ENCODE assay signal across 9 mouse cellular contexts in the genomic region with DNA sequence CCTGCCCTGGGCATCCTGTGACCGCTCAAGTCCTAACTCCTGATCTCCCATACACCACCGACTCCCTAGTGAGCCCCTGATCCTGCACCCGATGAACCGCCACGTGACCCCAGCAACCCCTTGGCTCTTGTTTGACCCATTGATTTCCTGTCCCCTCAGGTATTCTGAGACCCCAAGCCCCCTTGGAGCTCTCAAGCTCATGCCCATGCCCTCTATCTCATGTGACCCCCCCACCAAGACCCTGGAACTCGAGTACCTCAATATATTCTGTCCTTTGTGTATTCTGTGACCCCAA. TPM values are rescaled to one million over a fixed set of nuclear protein-coding genes. Genes with fewer than 3 reads are reported as not detected.
DNase-seq lines count a peak whose midpoint lies in the region; ATAC-seq and TF ChIP-seq lines count a peak whose summit lies in the region.
"Had no signal": no experiment of that assay in that cellular context is flagged by ENCODE, and none has a peak within 500 bp of the region (broad histone marks: within the 10 kb centered on the region; RNA-seq: fewer than 3 reads in every experiment).

No protein-coding gene starts in this region.

- H3K27me3 ChIP-seq in kidney, postnatal 0 days (ENCODE audit: insufficient read depth, low read length), result no peaks in the 10 kb centered on the region
- H3K27me3 ChIP-seq in hindbrain, embryonic 11.5 days (ENCODE audit: control insufficient read depth, insufficient read depth, low read length), result no peaks in the 10 kb centered on the region
- no peaks in the 10 kb centered on the region for H3K27me3 ChIP-seq in midbrain, embryonic 13.5 days

- 0 out of 2 replicates have a peak, but pooled peaks cover 2% of the 10 kb centered on the region for H3K36me3 ChIP-seq in kidney, postnatal 0 days (ENCODE audit: insufficient read depth, low read length)
- H3K36me3 ChIP-seq in hindbrain, embryonic 11.5 days (ENCODE audit: control insufficient read depth, insufficient read depth, low read length), result no peaks in the 10 kb centered on the region
- peaks cover 11% of the 10 kb centered on the region for H3K36me3 ChIP-seq in midbrain, embryonic 13.5 days

- no peak for ATAC-seq in kidney, postnatal 0 days (replicated peaks; ENCODE audit: low FRiP score, low read depth)
- no peak for ATAC-seq in hindbrain, embryonic 11.5 days (ENCODE audit: low FRiP score)
- ATAC-seq in midbrain, embryonic 13.5 days, result no peak

- DNase-seq in kidney, postnatal 0 days (ENCODE audit: low spot score), result no peak
- no peak for DNase-seq in kidney, adult 9 months
- peak; percentile 43 for DNase-seq in hindbrain, embryonic 11.5 days (ENCODE audit: low spot score)
- no peak for DNase-seq in left cerebral cortex, adult 8-10 months (ENCODE audit: low spot score in 2 of 2)
- no peak for DNase-seq in thymus, postnatal 0 days (ENCODE audit: low spot score)
- DNase-seq in gastrocnemius, postnatal 36 days, result no peak

- TF ChIP-seq POLR2A in bone marrow macrophage, adult 2 months (IDR thresholded peaks at IDR 0.05; ENCODE audit: borderline replicate concordance, low read depth, low read length), result no peak

- peaks cover 14% of the 10 kb centered on the region; the same call in 1 of the 2 replicates for H3K4me1 ChIP-seq in kidney, postnatal 0 days (replicated peaks; ENCODE audit: insufficient read depth, low read length)
- H3K4me1 ChIP-seq in bone marrow macrophage, adult 2 months (ENCODE audit: control insufficient read depth, insufficient read depth, low read length), result peaks cover 24% of the 10 kb centered on the region
- peaks cover 25% of the 10 kb centered on the region for H3K4me1 ChIP-seq in hindbrain, embryonic 11.5 days (replicated peaks; ENCODE audit: control insufficient read depth, insufficient read depth, low read length)
- H3K4me1 ChIP-seq in midbrain, embryonic 13.5 days (replicated peaks), result peaks cover 79% of the 10 kb centered on the region

- intact Hi-C loops in gastrocnemius, postnatal 36 days (cut with DNase I), result no loop called here

- H3K9ac ChIP-seq in kidney, postnatal 0 days (ENCODE audit: low read depth, low read length), result peak overlapping the region; percentile 92
- peak overlapping the region; percentile 87 for H3K9ac ChIP-seq in hindbrain, embryonic 11.5 days (ENCODE audit: low read depth, low read length)
- peak overlapping the region; percentile 92 for H3K9ac ChIP-seq in midbrain, embryonic 13.5 days (replicated peaks)

- no peaks in the 10 kb centered on the region for H3K9me3 ChIP-seq in kidney, postnatal 0 days (replicated peaks; ENCODE audit: low read length)
- H3K9me3 ChIP-seq in hindbrain, embryonic 11.5 days (ENCODE audit: control insufficient read depth, low read length), result no peaks in the 10 kb centered on the region
- no peaks in the 10 kb centered on the region for H3K9me3 ChIP-seq in midbrain, embryonic 13.5 days

- H3K4me3 ChIP-seq in kidney, postnatal 0 days (replicated peaks; ENCODE audit: low read depth, low read length), result peak overlapping the region; percentile 83
- H3K4me3 ChIP-seq in bone marrow macrophage, adult 2 months (ENCODE audit: insufficient read depth, low read length), result peak overlapping the region; percentile 84
- H3K4me3 ChIP-seq in hindbrain, embryonic 11.5 days (ENCODE audit: low read depth, low read length), result peak overlapping the region; percentile 82
- peak overlapping the region; percentile 77 for H3K4me3 ChIP-seq in midbrain, embryonic 13.5 days (replicated peaks)

- H3K4me2 ChIP-seq in kidney, postnatal 0 days (ENCODE audit: low read length), result peak overlapping the region; percentile 93
- peak overlapping the region; percentile 91 for H3K4me2 ChIP-seq in hindbrain, embryonic 11.5 days (replicated peaks; ENCODE audit: low read depth, low read length)
- peak overlapping the region; percentile 81 for H3K4me2 ChIP-seq in midbrain, embryonic 13.5 days (replicated peaks)

- 14% methylated on average over 6 of the region's 6 CpGs for WGBS in kidney, postnatal 0 days
- WGBS in hindbrain, embryonic 11.5 days, result 27% methylated on average over 6 of the region's 6 CpGs
- 32% methylated on average over 6 of the region's 6 CpGs for WGBS in midbrain, embryonic 13.5 days

- peak overlapping the region; percentile 98 for H3K27ac ChIP-seq in kidney, postnatal 0 days
- H3K27ac ChIP-seq in bone marrow macrophage, adult 2 months (ENCODE audit: insufficient read depth, low read depth, low read length), result peak overlapping the region; percentile 76
- H3K27ac ChIP-seq in hindbrain, embryonic 11.5 days (ENCODE audit: low read depth, low read length), result peak overlapping the region; percentile 98
- peak overlapping the region; percentile 71; the same call in 1 of the 2 replicates for H3K27ac ChIP-seq in midbrain, embryonic 13.5 days

- TF ChIP-seq CTCF in kidney, postnatal 0 days (IDR thresholded peaks at IDR 0.05; ENCODE audit: low read depth), result no peak
- no peak for TF ChIP-seq CTCF in bone marrow macrophage, adult 2 months (IDR thresholded peaks at IDR 0.05; ENCODE audit: low read depth, low read length)

RNA-seq across cellular contexts. Expression of a gene that starts 1.1 kb away (rescaled TPM):
- 166 and 188 TPM in 2 replicates for polyA plus RNA-seq in kidney, postnatal 0 days (2015; fragmentation: Nextera tagmentation; extraction: Ambion mirVana)
- polyA plus RNA-seq in bone marrow macrophage, adult 2 months (2012; ENCODE audit: insufficient read depth, insufficient read length, missing spikeins), result 106 and 123 TPM in 2 replicates
- 126 and 129 TPM in 2 replicates for polyA plus RNA-seq in hindbrain, embryonic 11.5 days (2014; fragmentation: Nextera tagmentation; extraction: Ambion mirVana)
- polyA plus RNA-seq in midbrain, embryonic 13.5 days (2015; fragmentation: Nextera tagmentation; extraction: Ambion mirVana), result 123 and 129 TPM in 2 replicates
- 100 to 1,000 TPM; 211 to 248 (median 234) TPM for total RNA-seq in left cerebral cortex, adult 8-10 months (2022)
- 135 and 142 TPM in 2 replicates for polyA plus RNA-seq in thymus, postnatal 0 days (2015; fragmentation: Nextera tagmentation; extraction: Ambion mirVana)
- 10 to 100 TPM; 12.5 to 15.9 TPM for total RNA-seq in gastrocnemius, postnatal 36 days (2021)

RNA-seq across cellular contexts. Expression of a gene that starts 8.4 kb away (rescaled TPM):
- polyA plus RNA-seq in kidney, postnatal 0 days (2015; fragmentation: Nextera tagmentation; extraction: Ambion mirVana), result 1.9 and 2.8 TPM in 2 replicates
- polyA plus RNA-seq in bone marrow macrophage, adult 2 months (2012; ENCODE audit: insufficient read depth, insufficient read length, missing spikeins), result 185 and 197 TPM in 2 replicates
- 0.85 and 0.97 TPM in 2 replicates for polyA plus RNA-seq in hindbrain, embryonic 11.5 days (2014; fragmentation: Nextera tagmentation; extraction: Ambion mirVana)
- 1.1 and 1.2 TPM in 2 replicates for polyA plus RNA-seq in midbrain, embryonic 13.5 days (2015; fragmentation: Nextera tagmentation; extraction: Ambion mirVana)
- total RNA-seq in left cerebral cortex, adult 8-10 months (2022), result 1 to 10 TPM in 1 of 4 experiments, under 1 TPM in 3; 0.55 to 1.3 (median 0.87) TPM
- 4.7 and 5.8 TPM in 2 replicates for polyA plus RNA-seq in thymus, postnatal 0 days (2015; fragmentation: Nextera tagmentation; extraction: Ambion mirVana)
- under 1 TPM; 0.38 to 0.64 TPM for total RNA-seq in gastrocnemius, postnatal 36 days (2021)

RNA-seq across cellular contexts. Expression of a gene that starts 13.4 kb away (rescaled TPM):
- 166 and 169 TPM in 2 replicates for polyA plus RNA-seq in kidney, postnatal 0 days (2015; fragmentation: Nextera tagmentation; extraction: Ambion mirVana)
- 36.0 and 41.4 TPM in 2 replicates for polyA plus RNA-seq in bone marrow macrophage, adult 2 months (2012; ENCODE audit: insufficient read depth, insufficient read length, missing spikeins)
- 57.9 and 65.1 TPM in 2 replicates for polyA plus RNA-seq in hindbrain, embryonic 11.5 days (2014; fragmentation: Nextera tagmentation; extraction: Ambion mirVana)
- polyA plus RNA-seq in midbrain, embryonic 13.5 days (2015; fragmentation: Nextera tagmentation; extraction: Ambion mirVana), result 119 and 133 TPM in 2 replicates
- 10 to 100 TPM; 54.5 to 60.3 (median 56.5) TPM for total RNA-seq in left cerebral cortex, adult 8-10 months (2022)
- polyA plus RNA-seq in thymus, postnatal 0 days (2015; fragmentation: Nextera tagmentation; extraction: Ambion mirVana), result 78.9 and 88.4 TPM in 2 replicates
- total RNA-seq in gastrocnemius, postnatal 36 days (2021), result 1 to 10 TPM; 4.1 to 5.1 TPM

RNA-seq across cellular contexts. Expression of a gene that starts 24.7 kb away (rescaled TPM):
- polyA plus RNA-seq in kidney, postnatal 0 days (2015; fragmentation: Nextera tagmentation; extraction: Ambion mirVana), result 3.0 and 3.2 TPM in 2 replicates
- polyA plus RNA-seq in bone marrow macrophage, adult 2 months (2012; ENCODE audit: insufficient read depth, insufficient read length, missing spikeins), result 3.3 and 4.9 TPM in 2 replicates
- polyA plus RNA-seq in hindbrain, embryonic 11.5 days (2014; fragmentation: Nextera tagmentation; extraction: Ambion mirVana), result not detected in 2 replicates
- 0.30 TPM in 1 of 2 replicates, not detected in the other for polyA plus RNA-seq in midbrain, embryonic 13.5 days (2015; fragmentation: Nextera tagmentation; extraction: Ambion mirVana)
- not detected for total RNA-seq in left cerebral cortex, adult 8-10 months (2022)
- polyA plus RNA-seq in thymus, postnatal 0 days (2015; fragmentation: Nextera tagmentation; extraction: Ambion mirVana), result 1.2 and 1.4 TPM in 2 replicates
- under 1 TPM in 1 of 2 experiments, not detected in 1; 0.18 TPM for total RNA-seq in gastrocnemius, postnatal 36 days (2021)
- total RNA-seq: common myeloid progenitor, adult 5-6 weeks had no signal

RNA-seq across cellular contexts. Expression of a gene that starts 52.6 kb away (rescaled TPM):
- polyA plus RNA-seq in kidney, postnatal 0 days (2015; fragmentation: Nextera tagmentation; extraction: Ambion mirVana), result 84.2 and 87.5 TPM in 2 replicates
- 33.0 and 35.2 TPM in 2 replicates for polyA plus RNA-seq in bone marrow macrophage, adult 2 months (2012; ENCODE audit: insufficient read depth, insufficient read length, missing spikeins)
- 170 TPM in 2 replicates for polyA plus RNA-seq in hindbrain, embryonic 11.5 days (2014; fragmentation: Nextera tagmentation; extraction: Ambion mirVana)
- polyA plus RNA-seq in midbrain, embryonic 13.5 days (2015; fragmentation: Nextera tagmentation; extraction: Ambion mirVana), result 87.5 and 99.4 TPM in 2 replicates
- 10 to 100 TPM; 11.2 to 17.0 (median 13.4) TPM for total RNA-seq in left cerebral cortex, adult 8-10 months (2022)
- polyA plus RNA-seq in thymus, postnatal 0 days (2015; fragmentation: Nextera tagmentation; extraction: Ambion mirVana), result 33.2 and 43.0 TPM in 2 replicates
- 10 to 100 TPM; 11.1 to 15.9 TPM for total RNA-seq in gastrocnemius, postnatal 36 days (2021)

Comparison
In these comparisons a context has a peak if more than half of its experiments do, and no peak if none do; other contexts are left out.
1. RNA of a gene that starts 8.4 kb away (polyA plus RNA-seq): 185 to 197 TPM in bone marrow macrophage, adult 2 months; 4.7 to 5.8 TPM in thymus, postnatal 0 days, 1.9 to 2.8 TPM in kidney, postnatal 0 days, 1.1 to 1.2 TPM in midbrain, embryonic 13.5 days and 0.85 to 0.97 TPM in hindbrain, embryonic 11.5 days; every median in the first group is over 10 times any median in the second.
2. Peak in every context shown above with its lines, with median percentiles within 50 percentile points of each other: H3K27ac ChIP-seq, H3K4me2 ChIP-seq, H3K4me3 ChIP-seq and H3K9ac ChIP-seq.